Mouse (Mus musculus) left cerebral cortex, adult 18-20 months (tissue): Measurements from ENCODE around the gene Gm11992. TPM values are rescaled to one million over a fixed set of nuclear protein-coding genes. Genes with fewer than 3 reads are reported as not detected.

Source experiments
- DNase-seq, 2 experiments: peaks; one replicate each; pipeline ENCODE4 v3.0.0; 2021 to 2022; ENCODE audit warnings: low spot score in 2 of 2, mixed read lengths in 1 of 2
- total RNA-seq, 2 experiments: library from RNA; stranded (reverse); gene quantifications; 2 replicates each; pipeline ENCODE4 v1.2.3; 2021

The Gm11992 gene
- total RNA-seq, 2 experiments from 2014 or later: 0.58 to 0.59 TPM

DNA sequence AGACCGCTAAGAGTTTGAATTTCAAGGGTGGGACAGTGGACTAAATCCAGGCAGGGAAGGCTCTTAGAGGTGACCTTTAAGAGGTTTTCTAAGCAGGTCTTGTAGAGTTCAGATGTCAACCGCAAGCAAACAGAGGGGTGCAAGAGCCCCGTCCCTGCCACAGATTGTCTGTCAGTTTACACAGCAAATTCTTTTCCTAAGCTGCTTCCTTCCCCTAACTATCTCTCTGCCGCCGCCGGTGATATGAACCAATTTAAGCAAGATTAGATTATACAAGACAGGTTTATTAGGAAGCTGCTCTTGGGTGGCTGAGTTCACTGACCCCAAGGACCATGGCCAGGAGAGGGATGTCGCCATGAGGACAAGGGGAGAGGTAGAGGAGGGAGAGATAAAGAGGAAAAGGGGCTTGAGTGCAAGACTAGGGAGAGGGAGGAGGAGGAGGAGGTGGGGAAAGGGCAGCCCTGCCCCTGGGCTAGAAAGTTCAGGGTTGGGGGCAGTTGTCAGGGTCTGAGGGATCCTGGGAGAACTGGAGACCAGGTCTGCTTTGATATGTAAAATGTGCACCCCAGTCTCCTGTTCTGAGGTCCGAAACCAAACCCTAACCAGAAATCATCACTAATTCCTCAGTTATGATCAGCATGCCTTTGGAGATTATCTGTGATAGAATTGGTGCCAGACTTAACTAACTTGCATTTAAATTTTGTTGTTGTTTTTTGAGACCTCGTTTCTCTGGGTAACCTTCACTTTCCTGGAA lies 67.2 kb downstream of the Gm11992 start:
- no peak for DNase-seq

DNA sequence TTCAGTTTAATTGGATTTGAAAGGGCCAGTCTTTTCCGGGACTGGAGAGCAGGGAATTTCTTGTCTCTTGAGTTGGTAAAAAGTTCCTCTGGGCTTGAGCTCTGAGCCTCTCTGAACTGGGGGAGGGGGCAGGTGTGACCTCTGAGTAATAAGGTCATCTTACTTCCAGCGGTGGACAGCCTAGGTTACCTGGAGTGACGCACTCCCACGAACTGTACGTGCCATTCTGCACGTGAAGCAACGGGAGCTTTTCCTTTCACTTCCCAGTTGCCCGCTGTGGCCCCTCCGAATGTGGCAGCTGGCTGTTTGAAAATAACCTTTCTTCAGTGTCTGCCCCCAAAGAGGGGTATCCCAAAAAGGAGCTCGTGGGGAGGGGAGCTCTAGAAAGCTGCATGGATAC lies 67.7 kb downstream of the Gm11992 start:
- no peak for DNase-seq

DNA sequence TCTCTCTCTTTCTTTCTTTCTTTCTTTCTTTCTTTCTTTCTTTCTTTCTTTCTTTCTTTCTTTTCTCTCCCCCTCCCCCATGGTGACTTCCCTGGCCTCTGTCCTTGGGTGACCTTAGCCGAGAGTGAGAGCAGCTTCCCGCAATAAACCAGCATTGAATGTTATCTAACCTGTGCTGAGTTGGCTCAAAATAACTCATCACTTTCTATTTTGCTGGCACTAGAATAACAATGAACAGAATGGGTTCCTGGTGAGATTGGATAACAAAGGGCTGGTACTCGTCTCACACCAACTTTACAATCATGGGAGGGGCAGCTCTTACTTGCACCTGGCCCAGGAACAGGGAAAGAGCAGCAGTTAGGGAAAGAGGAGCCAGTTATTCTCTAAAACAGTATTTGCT lies 68.5 kb downstream of the Gm11992 start:
- DNase-seq: no peak

DNA sequence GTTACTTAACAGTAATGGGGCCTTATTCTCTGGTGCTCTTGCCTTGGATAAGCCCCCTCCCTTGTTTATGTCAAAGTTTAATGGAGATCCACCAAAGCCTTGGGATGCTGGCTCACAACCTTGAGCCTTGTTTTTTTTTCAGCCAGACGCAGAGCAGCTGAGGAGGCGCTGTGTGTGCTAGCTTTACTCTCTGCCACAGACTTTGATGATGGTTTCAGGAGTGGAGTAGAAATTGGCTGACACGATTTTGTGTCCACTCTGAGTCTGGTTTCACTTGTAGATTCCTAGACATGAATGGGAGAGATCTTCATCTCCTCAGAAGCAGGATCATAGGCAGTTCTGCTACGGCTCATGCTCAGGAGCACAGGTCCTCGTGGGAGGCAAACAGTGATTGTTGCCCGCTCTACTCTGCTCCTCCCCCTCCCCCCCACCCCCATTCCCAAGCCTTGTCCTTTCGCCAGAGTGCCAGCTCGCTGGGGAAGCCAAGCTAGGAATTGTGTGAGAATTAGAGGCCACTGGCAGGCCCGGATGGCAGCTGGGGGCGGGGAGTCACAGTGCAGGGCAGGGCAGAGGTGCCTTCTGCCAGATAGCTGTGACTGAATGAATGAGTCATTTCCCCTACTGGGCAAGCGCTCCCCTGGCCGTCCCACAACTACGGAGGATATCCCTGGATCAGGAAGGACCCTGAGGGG lies 69.1 kb downstream of the Gm11992 start:
- DNase-seq: no peak

DNA sequence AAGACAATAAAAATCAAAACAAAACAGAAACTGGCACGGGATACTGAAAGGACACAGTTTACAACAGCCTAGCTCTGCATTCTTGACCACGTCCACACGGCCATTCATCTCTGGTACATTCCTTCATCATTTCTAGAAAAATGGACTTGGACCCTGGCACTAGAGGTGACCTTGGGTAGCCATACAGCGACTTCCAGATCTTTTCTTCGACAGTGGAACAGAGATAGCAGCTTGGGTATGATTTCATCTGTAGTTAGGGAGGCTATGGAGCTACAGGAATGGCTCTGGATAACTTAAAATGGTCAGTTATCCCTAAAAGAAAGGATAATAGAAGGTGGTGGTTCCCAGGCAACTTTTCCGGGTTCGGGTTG lies 69.6 kb downstream of the Gm11992 start, which contains the start of gene Upp1:
Gene Upp1 (plus strand): TSS at position 54 of the 371 bp plus-strand sequence.
- DNase-seq: no peak

DNA sequence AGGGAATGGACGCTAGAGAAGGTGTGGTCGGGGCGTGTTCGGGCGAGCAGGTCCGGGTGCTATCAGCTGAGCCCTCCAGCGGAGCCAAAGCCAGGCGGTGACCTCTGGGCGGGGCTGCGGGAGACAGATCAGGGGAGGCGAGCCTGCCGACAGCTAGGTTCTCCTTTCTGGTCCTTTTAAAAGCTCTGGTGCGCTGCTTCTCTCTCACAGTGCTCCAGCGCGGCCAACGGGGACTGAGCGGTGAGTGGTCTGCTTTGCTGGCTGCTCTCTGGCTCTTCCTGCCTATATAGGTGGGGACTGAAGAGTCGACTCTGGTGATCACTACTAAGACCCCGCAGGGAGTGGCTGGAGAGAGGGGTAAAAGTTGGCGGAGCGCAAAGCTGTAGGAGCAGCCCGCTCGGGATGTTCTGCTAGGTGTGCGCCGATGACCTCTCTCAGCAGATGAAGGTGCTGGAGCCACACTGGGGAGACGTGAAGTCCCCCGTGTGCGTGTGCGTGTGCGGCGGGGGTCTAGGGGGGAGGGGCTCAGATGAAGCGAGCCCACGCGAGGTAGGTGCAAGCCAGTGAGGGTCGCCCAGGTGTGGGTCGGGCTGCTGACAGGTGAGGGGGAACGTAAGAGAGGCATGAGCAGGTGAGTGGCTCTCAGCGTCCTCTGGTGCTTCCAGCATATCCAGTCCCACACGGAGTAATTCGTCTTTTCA lies 70.2 kb downstream of the Gm11992 start:
- no peak for DNase-seq

Other genes starting within 250 kb of the Gm11992 start
- gene Pkd1l1, start 75.3 kb upstream of the Gm11992 start, total RNA-seq: not detected
- 10 to 100 TPM; 11.5 to 12.1 TPM for gene Hus1, start 37.4 kb upstream of the Gm11992 start, total RNA-seq
- gene Sun3, start 397 bp downstream of the Gm11992 start, total RNA-seq: under 1 TPM in 1 of 2 experiments, not detected in 1; 0.28 TPM
- gene Upp1, start 69.5 kb downstream of the Gm11992 start, total RNA-seq: 1 to 10 TPM; 2.8 to 3.0 TPM
- gene Abca13, start 143.3 kb downstream of the Gm11992 start, total RNA-seq: under 1 TPM; 0.02 TPM